Mouse (Mus musculus) embryonic facial prominence, embryonic 14.5 days (tissue): ENCODE data around the gene Gm7168. TPM values are rescaled to one million over a fixed set of nuclear protein-coding genes. Genes with fewer than 3 reads are reported as not detected.
A peak's percentile ranks its signal among the peaks of the same experiment; 100 is the strongest.
"Not testable (repeated sequence)": the region's sequence is repeated elsewhere in the genome, so short reads cannot be mapped to it uniquely, and the experiment has no call there.

ENCODE experiments used
- ATAC-seq: fragments of 200-750 bp; cut with Nextera tagmentation; 2 replicates; pipeline ENCODE4 v1.8.0; 2017; ENCODE audit warnings: low read depth, moderate number of reproducible peaks, moderate TSS enrichment
- DNase-seq: peaks from one replicate; pipeline ENCODE4 v3.0.0-alpha.2; 2015; ENCODE audit warnings: low spot score
- H3K27ac ChIP-seq: fragments of 300-500 bp; sonication (generic); replicated peaks from 2 replicates; pipeline ENCODE4 v1.5.1; 2014; ENCODE audit warnings: low read depth, mild to moderate bottlenecking, low read length, moderate library complexity
- H3K27me3 ChIP-seq: fragments of 300-500 bp; sonication (generic); replicated peaks from 2 replicates; pipeline ENCODE4 v1.6.1; 2014; ENCODE audit warnings: low read length; ENCODE audit not compliant: control insufficient read depth, insufficient read depth
- H3K36me3 ChIP-seq: fragments of 300-500 bp; sonication (generic); 2 replicates; pipeline ENCODE4 v1.6.1; 2014; ENCODE audit warnings: low read length, mixed read lengths; ENCODE audit not compliant: control insufficient read depth, insufficient read depth
- H3K4me1 ChIP-seq: fragments of 300-500 bp; sonication (generic); 2 replicates; pipeline ENCODE4 v1.6.1; 2014; ENCODE audit warnings: antibody characterized with exemption, low read length; ENCODE audit not compliant: control insufficient read depth, insufficient read depth
- H3K4me2 ChIP-seq: fragments of 300-500 bp; sonication (generic); 2 replicates; pipeline ENCODE4 v1.6.1; 2014; ENCODE audit warnings: low read depth, mild to moderate bottlenecking, low read length, moderate library complexity, mixed read lengths
- H3K4me3 ChIP-seq: fragments of 300-500 bp; sonication (generic); 2 replicates; pipeline ENCODE4 v1.5.1; 2014; ENCODE audit warnings: low read depth, mild to moderate bottlenecking, low read length
- H3K9ac ChIP-seq: fragments of 300-500 bp; sonication (generic); 2 replicates; pipeline ENCODE4 v1.6.1; 2014; ENCODE audit warnings: low read depth, mild to moderate bottlenecking, low read length, moderate library complexity, mixed read lengths
- H3K9me3 ChIP-seq: fragments of 300-500 bp; sonication (generic); 2 replicates; pipeline ENCODE4 v1.6.1; 2016; ENCODE audit warnings: low read length; ENCODE audit not compliant: control insufficient read depth
- WGBS: fragments of 180-500 bp; shearing (Covaris S2); extraction: QIAGEN DNeasy Blood & Tissue Kit; methylation state at CpG from one replicate; pipeline ENCODE4 v1.1.7; 2014; 5-methylcytosine and 5-hydroxymethylcytosine counted together
- polyA plus RNA-seq: library from polyadenylated mRNA; unstranded; fragments of >200 nt; fragmentation: Nextera tagmentation; extraction: Ambion mirVana; gene quantifications from 2 replicates; pipeline ENCODE4 v1.2.1, GENCODE M21; 2014

The Gm7168 gene
- polyA plus RNA-seq, 1 experiment from 2014 or later, result not detected

GRCm38 (mm10) chr17:13923418-13923817 lies 24.8 kb upstream of the Gm7168 start:
- Histone ChIP-seq H3K4me1 (peaks cover 4% of the 10 kb centered on the region; the same call in 1 of the 2 replicates), H3K4me3 (no peak overlapping the region), H3K27ac (no peak overlapping the region), H3K36me3 (no peaks in the 10 kb centered on the region), H3K4me2 (no peak overlapping the region), H3K27me3 (no peaks in the 10 kb centered on the region), H3K9me3 (no peaks in the 10 kb centered on the region), H3K9ac (no peak overlapping the region)
- DNase-seq (peak; percentile 59), ATAC-seq (peak; percentile 51; the same call in 1 of the 2 replicates)
- 75% methylated on average over 2 of the region's 2 CpGs for WGBS

- Histone ChIP-seq H3K36me3 (no peaks in the 10 kb centered on the region), H3K4me1 (peaks cover 4% of the 10 kb centered on the region; the same call in 1 of the 2 replicates), H3K4me2 (no peak overlapping the region), H3K9ac (no peak overlapping the region), H3K4me3 (no peak overlapping the region), H3K27ac (no peak overlapping the region), H3K27me3 (no peaks in the 10 kb centered on the region), H3K9me3 (no peaks in the 10 kb centered on the region)
- ATAC-seq, result no peak
- 89% methylated on average over 2 of the region's 2 CpGs for WGBS
- no peak for DNase-seq
Measured at GRCm38 (mm10) chr17:13924588-13924987, 23.6 kb upstream of the Gm7168 start.

- Histone ChIP-seq H3K36me3 (no peaks in the 10 kb centered on the region), H3K27ac (no peak overlapping the region), H3K4me1 (peaks cover 2% of the 10 kb centered on the region; the same call in 1 of the 2 replicates), H3K4me2 (no peak overlapping the region), H3K27me3 (no peaks in the 10 kb centered on the region), H3K9ac (no peak overlapping the region), H3K4me3 (no peak overlapping the region), H3K9me3 (no peaks in the 10 kb centered on the region)
- DNase-seq (no peak), ATAC-seq (no peak)
- WGBS, result 61% methylated on average over 3 of the region's 3 CpGs
Measured at GRCm38 (mm10) chr17:13925931-13926330, 22.2 kb upstream of the Gm7168 start.

- Histone ChIP-seq H3K27me3 (no peaks in the 10 kb centered on the region), H3K9ac (no peak overlapping the region), H3K27ac (no peak overlapping the region), H3K4me1 (no peaks in the 10 kb centered on the region), H3K4me3 (no peak overlapping the region), H3K36me3 (no peaks in the 10 kb centered on the region), H3K4me2 (no peak overlapping the region), H3K9me3 (no peaks in the 10 kb centered on the region)
- DNase-seq (no peak), ATAC-seq (no peak)
- 83% methylated on average over 9 of the region's 9 CpGs for WGBS
Measured at GRCm38 (mm10) chr17:13930421-13930820, 17.8 kb upstream of the Gm7168 start.

- not testable (repeated sequence) for DNase-seq, H3K9me3 ChIP-seq, ATAC-seq, H3K27ac ChIP-seq, H3K9ac ChIP-seq, H3K4me1 ChIP-seq, H3K4me3 ChIP-seq, H3K36me3 ChIP-seq, H3K27me3 ChIP-seq, H3K4me2 ChIP-seq
- WGBS, result 96% methylated on average over 2 of the region's 2 CpGs
Measured at GRCm38 (mm10) chr17:13935364-13935763, 12.8 kb upstream of the Gm7168 start.

GRCm38 (mm10) chr17:13937787-13938186 lies 10.4 kb upstream of the Gm7168 start:
- no peak overlapping the region for H3K4me3 ChIP-seq
- no peaks in the 10 kb centered on the region for H3K4me1 ChIP-seq
- WGBS, result 94% methylated on average over 4 of the region's 4 CpGs
- DNase-seq, result no peak
- no peak overlapping the region for H3K4me2 ChIP-seq
- H3K27me3 ChIP-seq, result no peaks in the 10 kb centered on the region
- H3K9me3 ChIP-seq, result no peaks in the 10 kb centered on the region
- H3K9ac ChIP-seq, result no peak overlapping the region
- H3K27ac ChIP-seq, result no peak overlapping the region
- no peaks in the 10 kb centered on the region for H3K36me3 ChIP-seq
- no peak for ATAC-seq

GRCm38 (mm10) chr17:13938652-13939051 lies 9.5 kb upstream of the Gm7168 start:
- Histone ChIP-seq H3K27me3 (no peaks in the 10 kb centered on the region), H3K9me3 (no peaks in the 10 kb centered on the region), H3K4me1 (no peaks in the 10 kb centered on the region), H3K27ac (no peak overlapping the region), H3K36me3 (no peaks in the 10 kb centered on the region), H3K9ac (no peak overlapping the region), H3K4me3 (no peak overlapping the region), H3K4me2 (no peak overlapping the region)
- DNase-seq, result peak; percentile 32
- ATAC-seq, result no peak
- 80% methylated on average over 3 of the region's 3 CpGs for WGBS

GRCm38 (mm10) chr17:13939231-13939630 lies 8.9 kb upstream of the Gm7168 start:
- not testable (repeated sequence) for H3K4me2 ChIP-seq, H3K27ac ChIP-seq, DNase-seq, H3K4me3 ChIP-seq, H3K9ac ChIP-seq, H3K9me3 ChIP-seq, H3K27me3 ChIP-seq, ATAC-seq, H3K36me3 ChIP-seq, H3K4me1 ChIP-seq
- 77% methylated on average over 2 of the region's 2 CpGs for WGBS

GRCm38 (mm10) chr17:13940487-13940886 lies 7.7 kb upstream of the Gm7168 start:
- ATAC-seq (no peak), DNase-seq (no peak)
- H3K9ac ChIP-seq, result no peak overlapping the region
- H3K4me3 ChIP-seq, result no peak overlapping the region
- no peaks in the 10 kb centered on the region for H3K4me1 ChIP-seq
- no peak overlapping the region for H3K27ac ChIP-seq
- no peak overlapping the region for H3K4me2 ChIP-seq
- H3K27me3 ChIP-seq, result no peaks in the 10 kb centered on the region
- 81% methylated on average over 1 of the region's 1 CpGs for WGBS
- H3K36me3 ChIP-seq, result no peaks in the 10 kb centered on the region
- H3K9me3 ChIP-seq, result no peaks in the 10 kb centered on the region
